ENCODE assay signal across 21 mouse cellular contexts in the genomic region with DNA sequence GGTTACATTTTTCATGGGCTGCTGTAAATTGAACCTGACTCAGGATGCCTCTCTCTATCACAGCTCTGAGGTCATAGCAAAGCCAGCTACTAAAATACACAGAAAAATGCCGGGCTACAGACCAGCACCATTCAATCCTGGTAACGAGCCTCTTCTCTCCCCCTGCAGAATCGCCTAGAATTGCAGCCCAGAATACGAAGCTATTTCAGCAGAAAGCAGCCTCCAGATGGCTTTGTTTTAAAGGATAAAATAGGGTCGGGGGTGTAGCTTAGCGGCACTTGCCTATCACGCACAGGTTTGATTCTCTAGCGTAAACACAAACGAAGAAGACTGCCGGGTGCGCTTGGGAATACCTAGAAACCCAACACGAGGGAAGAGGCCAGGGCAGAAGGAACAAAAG. TPM values are rescaled to one million over a fixed set of nuclear protein-coding genes. Genes with fewer than 3 reads are reported as not detected.
DNase-seq lines count a peak whose midpoint lies in the region; ATAC-seq lines count a peak whose summit lies in the region.
"Had no signal": no experiment of that assay in that cellular context is flagged by ENCODE, and none has a peak within 500 bp of the region (broad histone marks: within the 10 kb centered on the region; RNA-seq: fewer than 3 reads in every experiment).

No protein-coding gene starts in this region.

- H3K9me3 ChIP-seq in forebrain, embryonic 15.5 days: no peaks in the 10 kb centered on the region
- no peaks in the 10 kb centered on the region for H3K9me3 ChIP-seq in forebrain, embryonic 12.5 days
- no peaks in the 10 kb centered on the region for H3K9me3 ChIP-seq in hindbrain, embryonic 16.5 days (ENCODE audit: control insufficient read depth, low read length)
- H3K9me3 ChIP-seq: megakaryocyte, embryonic 14.5 days had no signal

- WGBS in forebrain, embryonic 15.5 days: 39% methylated on average over 12 of the region's 12 CpGs
- 50% methylated on average over 12 of the region's 12 CpGs for WGBS in forebrain, embryonic 12.5 days
- WGBS in hindbrain, embryonic 16.5 days: 62% methylated on average over 12 of the region's 12 CpGs

- H3K9ac ChIP-seq in forebrain, embryonic 15.5 days (replicated peaks): peak overlapping the region; percentile 22; the same call in 1 of the 2 replicates
- no peak overlapping the region for H3K9ac ChIP-seq in forebrain, embryonic 12.5 days
- H3K9ac ChIP-seq in hindbrain, embryonic 16.5 days (ENCODE audit: low read depth, low read length): no peak overlapping the region
- H3K9ac ChIP-seq: lung, embryonic 14.5 days had no signal

- peak overlapping the region; percentile 79 for H3K27ac ChIP-seq in forebrain, embryonic 15.5 days (replicated peaks)
- no peak overlapping the region for H3K27ac ChIP-seq in forebrain, embryonic 12.5 days
- H3K27ac ChIP-seq in hindbrain, embryonic 16.5 days (ENCODE audit: low read depth, low read length): peak overlapping the region; percentile 13; the same call in 1 of the 2 replicates
- H3K27ac ChIP-seq: gastrocnemius, adult 2 months had no signal

- no peaks in the 10 kb centered on the region for H3K27me3 ChIP-seq in forebrain, embryonic 15.5 days
- no peaks in the 10 kb centered on the region for H3K27me3 ChIP-seq in forebrain, embryonic 12.5 days
- no peaks in the 10 kb centered on the region for H3K27me3 ChIP-seq in hindbrain, embryonic 16.5 days (replicated peaks; ENCODE audit: control insufficient read depth, insufficient read depth, low read length)
- H3K27me3 ChIP-seq: megakaryocyte, embryonic 14.5 days had no signal

- peak; percentile 17 for DNase-seq in layer of hippocampus, adult 9-11 months
- DNase-seq in layer of hippocampus, postnatal 25 days (ENCODE audit: extremely low spot score in 1 of 2, low spot score in 1 of 2): no peak
- DNase-seq in brain, adult 2 months (ENCODE audit: low read depth, low spot score): peak; percentile 59
- no peak for DNase-seq in right cerebral cortex, adult 18-20 months
- no peak for DNase-seq in heart, postnatal 14 days
- DNase-seq: adrenal gland, postnatal 36 days; cerebellum, postnatal 14 days; gastrocnemius, adult 2 months; heart, adult 18-20 months; kidney, adult 11 months; lung, embryonic 14.5 days had no signal

- H3K4me2 ChIP-seq in forebrain, embryonic 15.5 days (replicated peaks): 0 out of 2 replicates have a peak overlapping the region, but pooled peaks have one; percentile 5
- no peak overlapping the region for H3K4me2 ChIP-seq in forebrain, embryonic 12.5 days
- H3K4me2 ChIP-seq in hindbrain, embryonic 16.5 days (ENCODE audit: low read length): no peak overlapping the region
- H3K4me2 ChIP-seq: lung, embryonic 14.5 days had no signal

- H3K36me3 ChIP-seq in forebrain, embryonic 15.5 days: no peaks in the 10 kb centered on the region
- no peaks in the 10 kb centered on the region for H3K36me3 ChIP-seq in forebrain, embryonic 12.5 days (replicated peaks)
- H3K36me3 ChIP-seq in hindbrain, embryonic 16.5 days (ENCODE audit: control insufficient read depth, insufficient read depth, low read length): no peaks in the 10 kb centered on the region

- H3K4me1 ChIP-seq in forebrain, embryonic 15.5 days: peaks cover 84% of the 10 kb centered on the region
- H3K4me1 ChIP-seq in forebrain, embryonic 12.5 days: peaks cover 80% of the 10 kb centered on the region
- peaks cover 46% of the 10 kb centered on the region for H3K4me1 ChIP-seq in hindbrain, embryonic 16.5 days (ENCODE audit: control insufficient read depth, insufficient read depth, low read depth, low read length)

- intact Hi-C loops in heart, postnatal 14 days (cut with DNase I): no loop called here

- no peak overlapping the region for H3K4me3 ChIP-seq in forebrain, embryonic 15.5 days
- H3K4me3 ChIP-seq in forebrain, embryonic 12.5 days (replicated peaks): no peak overlapping the region
- no peak overlapping the region for H3K4me3 ChIP-seq in hindbrain, embryonic 16.5 days (ENCODE audit: low read length)
- H3K4me3 ChIP-seq: gastrocnemius, adult 2 months; megakaryocyte, embryonic 14.5 days; myocyte had no signal

- no peak for ATAC-seq in forebrain, embryonic 15.5 days (replicated peaks)
- no peak for ATAC-seq in forebrain, embryonic 12.5 days (ENCODE audit: low FRiP score)
- no peak for ATAC-seq in hindbrain, embryonic 16.5 days
- ATAC-seq: activated CD4-positive, CD25-positive, alpha-beta regulatory T cell, adult 4 months had no signal

RNA-seq across cellular contexts. Expression of gene Itpk1, which starts 4.3 kb away (rescaled TPM):
- 58.7 and 59.1 TPM in 2 replicates for polyA plus RNA-seq in forebrain, embryonic 15.5 days (2015; fragmentation: Nextera tagmentation; extraction: Ambion mirVana)
- polyA plus RNA-seq in forebrain, embryonic 12.5 days (2016; fragmentation: Nextera tagmentation; extraction: Ambion mirVana): 22.5 and 23.1 TPM in 2 replicates
- 10 to 100 TPM; 56.4 to 66.2 TPM for total RNA-seq in layer of hippocampus, postnatal 25 days (2021)
- 41.2 and 42.5 TPM in 2 replicates for polyA plus RNA-seq in hindbrain, embryonic 16.5 days (2015; fragmentation: Nextera tagmentation; extraction: Ambion mirVana)
- 10 to 100 TPM; 10.7 to 13.0 TPM for total RNA-seq in heart, postnatal 14 days (2021)

RNA-seq across cellular contexts. Expression of gene Moap1, which starts 43.0 kb away (rescaled TPM):
- polyA plus RNA-seq in forebrain, embryonic 15.5 days (2015; fragmentation: Nextera tagmentation; extraction: Ambion mirVana): 48.9 and 53.2 TPM in 2 replicates
- polyA plus RNA-seq in forebrain, embryonic 12.5 days (2016; fragmentation: Nextera tagmentation; extraction: Ambion mirVana): 30.1 and 33.4 TPM in 2 replicates
- total RNA-seq in layer of hippocampus, postnatal 25 days (2021): 10 to 100 TPM; 25.2 to 26.3 TPM
- 72.4 and 81.3 TPM in 2 replicates for polyA plus RNA-seq in hindbrain, embryonic 16.5 days (2015; fragmentation: Nextera tagmentation; extraction: Ambion mirVana)
- 1 to 10 TPM; 6.3 to 6.6 TPM for total RNA-seq in heart, postnatal 14 days (2021)

RNA-seq across cellular contexts. Expression of gene Tmem251, which starts 43.1 kb away (rescaled TPM):
- 11.4 and 12.7 TPM in 2 replicates for polyA plus RNA-seq in forebrain, embryonic 15.5 days (2015; fragmentation: Nextera tagmentation; extraction: Ambion mirVana)
- polyA plus RNA-seq in forebrain, embryonic 12.5 days (2016; fragmentation: Nextera tagmentation; extraction: Ambion mirVana): 12.0 and 12.4 TPM in 2 replicates
- 1 to 10 TPM; 4.8 to 5.4 TPM for total RNA-seq in layer of hippocampus, postnatal 25 days (2021)
- polyA plus RNA-seq in hindbrain, embryonic 16.5 days (2015; fragmentation: Nextera tagmentation; extraction: Ambion mirVana): 9.9 and 11.8 TPM in 2 replicates
- total RNA-seq in heart, postnatal 14 days (2021): 1 to 10 TPM; 3.9 to 5.4 TPM

RNA-seq across cellular contexts. Expression of gene Gm28051, which starts 57.1 kb away (rescaled TPM):
- not detected in 2 replicates for polyA plus RNA-seq in forebrain, embryonic 15.5 days (2015; fragmentation: Nextera tagmentation; extraction: Ambion mirVana)
- not detected in 2 replicates for polyA plus RNA-seq in forebrain, embryonic 12.5 days (2016; fragmentation: Nextera tagmentation; extraction: Ambion mirVana)
- total RNA-seq in layer of hippocampus, postnatal 25 days (2021): not detected
- not detected in 2 replicates for polyA plus RNA-seq in hindbrain, embryonic 16.5 days (2015; fragmentation: Nextera tagmentation; extraction: Ambion mirVana)
- total RNA-seq in heart, postnatal 14 days (2021): not detected
- total RNA-seq: adrenal gland, postnatal 36 days; gastrocnemius, adult 2 months; heart, adult 18-20 months; left cerebral cortex, adult 8-10 months; liver, adult 2 months had no signal
- polyA plus RNA-seq: activated CD4-positive, CD25-positive, alpha-beta regulatory T cell, adult 4 months; embryonic facial prominence, embryonic 11.5 days; heart, embryonic 16.5 days; liver, adult 2 months; lung, embryonic 14.5 days had no signal

RNA-seq across cellular contexts. Expression of gene Gon7, which starts 57.1 kb away (rescaled TPM):
- 42.4 and 45.4 TPM in 2 replicates for polyA plus RNA-seq in forebrain, embryonic 15.5 days (2015; fragmentation: Nextera tagmentation; extraction: Ambion mirVana)
- 48.4 and 49.3 TPM in 2 replicates for polyA plus RNA-seq in forebrain, embryonic 12.5 days (2016; fragmentation: Nextera tagmentation; extraction: Ambion mirVana)
- 10 to 100 TPM; 13.6 to 15.7 TPM for total RNA-seq in layer of hippocampus, postnatal 25 days (2021)
- 38.7 and 45.2 TPM in 2 replicates for polyA plus RNA-seq in hindbrain, embryonic 16.5 days (2015; fragmentation: Nextera tagmentation; extraction: Ambion mirVana)
- total RNA-seq in heart, postnatal 14 days (2021): 10 to 100 TPM in 1 of 2 experiments, 1 to 10 TPM in 1; 9.3 to 10.6 TPM

Comparison
In these comparisons a context has a peak if more than half of its experiments do, and no peak if none do; other contexts are left out.
1. DNase-seq: peak in layer of hippocampus, adult 9-11 months (single experiment) and brain, adult 2 months (single experiment); none in layer of hippocampus, postnatal 25 days (0 of 2), right cerebral cortex, adult 18-20 months (single experiment) and heart, postnatal 14 days (0 of 2).